Mouse (Mus musculus) kidney, postnatal 0 days (tissue): ENCODE data around the gene Ttc7b. TPM values are rescaled to one million over a fixed set of nuclear protein-coding genes. Genes with fewer than 3 reads are reported as not detected.

Experiments
- ATAC-seq: fragments of 200-750 bp; cut with Nextera tagmentation; replicated peaks from 2 replicates; pipeline ENCODE4 v1.8.0; 2017; ENCODE audit warnings: low read depth, moderate number of reproducible peaks, moderate TSS enrichment, moderate library complexity; ENCODE audit not compliant: low FRiP score
- DNase-seq: peaks from one replicate; pipeline ENCODE4 v3.0.0-alpha.2; 2016; ENCODE audit warnings: low spot score
- H3K27ac ChIP-seq: fragments of 300-500 bp; sonication (generic); 2 replicates; pipeline ENCODE4 v1.5.1; 2014; ENCODE audit warnings: mild to moderate bottlenecking
- H3K27me3 ChIP-seq: fragments of 300-500 bp; sonication (generic); 2 replicates; pipeline ENCODE4 v1.6.1; 2014; ENCODE audit warnings: low read length, mixed read lengths; ENCODE audit not compliant: insufficient read depth
- H3K36me3 ChIP-seq: fragments of 300-500 bp; sonication (generic); 2 replicates; pipeline ENCODE4 v1.6.1; 2014; ENCODE audit warnings: low read length, mixed read lengths; ENCODE audit not compliant: insufficient read depth
- H3K4me1 ChIP-seq: fragments of 300-500 bp; sonication (generic); replicated peaks from 2 replicates; pipeline ENCODE4 v1.6.1; 2014; ENCODE audit warnings: antibody characterized with exemption, low read length, mixed read lengths; ENCODE audit not compliant: insufficient read depth
- H3K4me2 ChIP-seq: fragments of 300-500 bp; sonication (generic); 2 replicates; pipeline ENCODE4 v1.6.1; 2014; ENCODE audit warnings: mild to moderate bottlenecking, low read length, moderate library complexity, mixed read lengths
- H3K4me3 ChIP-seq: fragments of 300-500 bp; sonication (generic); replicated peaks from 2 replicates; pipeline ENCODE4 v1.5.1; 2014; ENCODE audit warnings: low read depth, low read length
- H3K9ac ChIP-seq: fragments of 300-500 bp; sonication (generic); 2 replicates; pipeline ENCODE4 v1.6.1; 2014; ENCODE audit warnings: low read depth, low read length
- H3K9me3 ChIP-seq: fragments of 300-500 bp; sonication (generic); replicated peaks from 2 replicates; pipeline ENCODE4 v1.6.1; 2016; ENCODE audit warnings: low read length, inconsistent platforms, mixed read lengths
- CTCF ChIP-seq: IDR thresholded peaks from 2 replicates; pipeline ENCODE4 v1.5.1; 2016; ENCODE audit warnings: antibody characterized with exemption, low read depth, mild to moderate bottlenecking, moderate library complexity
- WGBS: fragments of 180-500 bp; shearing (Covaris S2); extraction: QIAGEN DNeasy Blood & Tissue Kit; methylation state at CpG from one replicate; pipeline ENCODE4 v1.1.7; 2014; 5-methylcytosine and 5-hydroxymethylcytosine counted together
- polyA plus RNA-seq: library from polyadenylated mRNA; unstranded; fragments of >200 nt; fragmentation: Nextera tagmentation; extraction: Ambion mirVana; gene quantifications from 2 replicates; pipeline ENCODE4 v1.2.1, GENCODE M21; 2015

Gene Ttc7b
- polyA plus RNA-seq, 1 experiment from 2014 or later = 6.1 TPM

- TF ChIP-seq CTCF = no peak
- H3K4me1 ChIP-seq = peaks cover 15% of the 10 kb centered on the region; the same call in 1 of the 2 replicates
- no peak overlapping the region for H3K9ac ChIP-seq
- no peaks in the 10 kb centered on the region for H3K36me3 ChIP-seq
- DNase-seq (no peak), ATAC-seq (no peak)
- 84% methylated on average over 9 of the region's 9 CpGs for WGBS
- no peaks in the 10 kb centered on the region for H3K27me3 ChIP-seq
- no peak overlapping the region for H3K27ac ChIP-seq
- H3K4me3 ChIP-seq = no peak overlapping the region
- H3K9me3 ChIP-seq = no peaks in the 10 kb centered on the region
- no peak overlapping the region for H3K4me2 ChIP-seq
Measured at GRCm38 (mm10) chr12:100517371-100517770, 3.3 kb downstream of the Ttc7b start.

- Histone ChIP-seq H3K36me3 (no peaks in the 10 kb centered on the region), H3K4me3 (no peak overlapping the region), H3K4me1 (peaks cover 15% of the 10 kb centered on the region; the same call in 1 of the 2 replicates), H3K27ac (peak overlapping the region; percentile 19; the same call in 1 of the 2 replicates), H3K27me3 (no peaks in the 10 kb centered on the region), H3K9me3 (no peaks in the 10 kb centered on the region), H3K9ac (no peak overlapping the region), H3K4me2 (no peak overlapping the region)
- peak; percentile 35; the same call in 1 of the 2 replicates for ATAC-seq
- no peak for DNase-seq
- no peak for TF ChIP-seq CTCF
- 84% methylated on average over 1 of the region's 1 CpGs for WGBS
Measured at GRCm38 (mm10) chr12:100516161-100516838, 4.3 kb downstream of the Ttc7b start.

GRCm38 (mm10) chr12:100515493-100515892 is 5.1 kb downstream of the Ttc7b start:
- H3K36me3 ChIP-seq = no peaks in the 10 kb centered on the region
- ATAC-seq (no peak), DNase-seq (no peak)
- H3K4me2 ChIP-seq = no peak overlapping the region
- no peaks in the 10 kb centered on the region for H3K9me3 ChIP-seq
- 0 out of 2 replicates have a peak overlapping the region, but pooled peaks have one; percentile 19 for H3K27ac ChIP-seq
- H3K4me1 ChIP-seq = peaks cover 11% of the 10 kb centered on the region; the same call in 1 of the 2 replicates
- TF ChIP-seq CTCF = no peak
- WGBS = 91% methylated on average over 4 of the region's 4 CpGs
- no peaks in the 10 kb centered on the region for H3K27me3 ChIP-seq
- H3K4me3 ChIP-seq = no peak overlapping the region
- no peak overlapping the region for H3K9ac ChIP-seq

GRCm38 (mm10) chr12:100514611-100515010 is 6.0 kb downstream of the Ttc7b start:
- no peaks in the 10 kb centered on the region for H3K27me3 ChIP-seq
- no peak overlapping the region for H3K4me3 ChIP-seq
- peaks cover 7% of the 10 kb centered on the region; the same call in 1 of the 2 replicates for H3K4me1 ChIP-seq
- DNase-seq (no peak), ATAC-seq (no peak)
- H3K9ac ChIP-seq = no peak overlapping the region
- H3K9me3 ChIP-seq = no peaks in the 10 kb centered on the region
- WGBS = 42% methylated on average over 1 of the region's 1 CpGs
- H3K4me2 ChIP-seq = no peak overlapping the region
- no peaks in the 10 kb centered on the region for H3K36me3 ChIP-seq
- H3K27ac ChIP-seq = no peak overlapping the region
- no peak for TF ChIP-seq CTCF

GRCm38 (mm10) chr12:100513131-100513530 is 7.5 kb downstream of the Ttc7b start:
- ATAC-seq = no peak
- Histone ChIP-seq H3K9ac (no peak overlapping the region), H3K36me3 (no peaks in the 10 kb centered on the region), H3K4me2 (no peak overlapping the region), H3K27ac (no peak overlapping the region), H3K27me3 (no peaks in the 10 kb centered on the region), H3K4me1 (peaks cover 4% of the 10 kb centered on the region; the same call in 1 of the 2 replicates), H3K4me3 (no peak overlapping the region), H3K9me3 (no peaks in the 10 kb centered on the region)
- DNase-seq = no peak
- no peak for TF ChIP-seq CTCF
- 97% methylated on average over 5 of the region's 5 CpGs for WGBS

GRCm38 (mm10) chr12:100512641-100513040 is 8.0 kb downstream of the Ttc7b start:
- H3K27ac ChIP-seq = no peak overlapping the region
- H3K36me3 ChIP-seq = no peaks in the 10 kb centered on the region
- no peaks in the 10 kb centered on the region for H3K27me3 ChIP-seq
- DNase-seq (no peak), ATAC-seq (no peak)
- H3K9me3 ChIP-seq = no peaks in the 10 kb centered on the region
- H3K4me2 ChIP-seq = no peak overlapping the region
- H3K4me1 ChIP-seq = peaks cover 4% of the 10 kb centered on the region; the same call in 1 of the 2 replicates
- no peak for TF ChIP-seq CTCF
- H3K4me3 ChIP-seq = no peak overlapping the region
- WGBS = 66% methylated on average over 9 of the region's 9 CpGs
- no peak overlapping the region for H3K9ac ChIP-seq
